Mouse (Mus musculus): ENCODE results near the gene Wwc2. TPM values are rescaled to one million over a fixed set of nuclear protein-coding genes. Genes with fewer than 3 reads are reported as not detected.

Gene Wwc2
- polyA plus RNA-seq, 1 experiment = 1.9 TPM

DNA sequence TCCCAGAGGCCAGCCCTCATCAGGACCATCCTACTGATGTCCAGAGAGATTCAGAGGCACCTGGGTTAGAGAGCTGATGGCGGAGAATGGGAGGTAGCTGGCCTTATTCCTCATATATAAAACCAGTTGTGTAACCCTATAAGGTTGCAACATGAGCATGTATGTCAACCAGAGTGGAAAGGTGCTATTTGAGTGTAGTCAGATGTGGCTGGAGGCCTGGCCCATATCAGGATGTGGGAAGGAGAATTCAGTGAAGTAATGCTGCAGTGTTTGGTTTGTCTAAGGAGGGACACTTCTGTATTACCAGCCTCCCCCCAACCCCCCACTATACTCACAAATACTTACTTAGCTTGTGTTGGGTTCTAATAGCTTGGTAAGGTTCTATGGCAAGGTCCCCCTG, 186.5 kb downstream of the Wwc2 start:
- DNase-seq (ENCODE audit: low read depth in 1 of 2, low spot score in 2 of 2) = no peak
- H3K27me3 ChIP-seq (ENCODE audit: control insufficient read depth, insufficient read depth, low read length) = no peaks in the 10 kb centered on the region
- H3K4me3 ChIP-seq (ENCODE audit: extremely low read depth, insufficient read depth, insufficient read length) = no peak overlapping the region
- H3K36me3 ChIP-seq (ENCODE audit: control insufficient read depth, insufficient read depth, low read length) = no peaks in the 10 kb centered on the region
- H3K4me1 ChIP-seq (ENCODE audit: control insufficient read depth, insufficient read depth, insufficient read length) = no peaks in the 10 kb centered on the region
- no peak overlapping the region for H3K27ac ChIP-seq (ENCODE audit: insufficient read depth, low read length)
- TF ChIP-seq POLR2A (IDR thresholded peaks at IDR 0.05; ENCODE audit: low read depth, low read length) = no peak
- TF ChIP-seq CTCF (IDR thresholded peaks at IDR 0.05; ENCODE audit: extremely low read depth, insufficient read depth, insufficient read length, insufficient replicate concordance) = no peak
- WGBS = 89% methylated on average over 1 of the region's 1 CpGs

DNA sequence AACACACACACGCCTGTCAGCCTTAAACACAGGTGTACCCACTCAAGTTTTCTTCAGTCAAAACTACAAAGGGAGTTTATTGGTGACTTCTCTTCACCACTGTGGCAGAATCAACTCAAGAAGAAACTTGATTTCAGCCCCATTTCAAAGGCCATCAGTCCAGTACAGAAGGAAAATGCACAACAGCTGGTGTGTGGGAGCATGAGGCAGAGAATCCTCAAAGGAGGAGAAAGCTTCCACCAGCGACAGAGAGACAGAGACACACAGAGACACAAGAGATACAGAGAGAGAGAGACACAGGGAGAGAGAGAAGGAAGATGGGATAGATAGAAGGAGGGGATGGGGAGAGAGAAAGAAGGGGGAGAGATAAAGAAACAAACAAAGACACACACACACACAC, 188.4 kb downstream of the Wwc2 start:
- no peak for DNase-seq (ENCODE audit: low read depth in 1 of 2, low spot score in 2 of 2)
- no peak for TF ChIP-seq CTCF (IDR thresholded peaks at IDR 0.05; ENCODE audit: extremely low read depth, insufficient read depth, insufficient read length, insufficient replicate concordance)
- no peak for TF ChIP-seq POLR2A (IDR thresholded peaks at IDR 0.05; ENCODE audit: low read depth, low read length)
- WGBS = 80% methylated on average over 2 of the region's 2 CpGs
- Histone ChIP-seq H3K27ac (ENCODE audit: insufficient read depth, low read length) (no peak overlapping the region), H3K27me3 (ENCODE audit: control insufficient read depth, insufficient read depth, low read length) (no peaks in the 10 kb centered on the region), H3K4me3 (ENCODE audit: extremely low read depth, insufficient read depth, insufficient read length) (no peak overlapping the region), H3K36me3 (ENCODE audit: control insufficient read depth, insufficient read depth, low read length) (no peaks in the 10 kb centered on the region), H3K4me1 (ENCODE audit: control insufficient read depth, insufficient read depth, insufficient read length) (no peaks in the 10 kb centered on the region)

DNA sequence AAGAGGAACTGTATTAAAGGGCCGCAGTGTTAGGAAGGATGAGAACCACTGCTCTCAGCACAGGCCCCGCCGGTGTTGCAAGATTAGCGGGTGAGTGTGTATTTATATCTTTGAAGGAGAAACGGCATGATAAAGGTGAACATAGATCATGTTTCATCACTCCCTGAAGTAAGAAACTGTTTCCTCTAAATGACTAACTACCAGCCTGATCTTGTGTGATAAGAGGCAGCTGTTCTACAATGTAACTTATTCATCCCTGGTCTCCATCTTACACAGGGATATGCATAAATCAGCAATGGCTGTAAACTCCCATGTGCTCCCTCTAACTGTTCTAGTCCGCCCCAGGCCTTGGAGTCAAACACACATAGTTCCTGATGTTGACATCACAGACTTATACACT, 191.3 kb downstream of the Wwc2 start:
- no peak for DNase-seq (ENCODE audit: low read depth in 1 of 2, low spot score in 2 of 2)
- no peak overlapping the region for H3K4me3 ChIP-seq (ENCODE audit: extremely low read depth, insufficient read depth, insufficient read length)
- 63% methylated on average over 6 of the region's 6 CpGs for WGBS
- no peaks in the 10 kb centered on the region for H3K27me3 ChIP-seq (ENCODE audit: control insufficient read depth, insufficient read depth, low read length)
- no peaks in the 10 kb centered on the region for H3K4me1 ChIP-seq (ENCODE audit: control insufficient read depth, insufficient read depth, insufficient read length)
- H3K27ac ChIP-seq (ENCODE audit: insufficient read depth, low read length) = no peak overlapping the region
- TF ChIP-seq POLR2A (IDR thresholded peaks at IDR 0.05; ENCODE audit: low read depth, low read length) (no peak), CTCF (IDR thresholded peaks at IDR 0.05; ENCODE audit: extremely low read depth, insufficient read depth, insufficient read length, insufficient replicate concordance) (no peak)
- no peaks in the 10 kb centered on the region for H3K36me3 ChIP-seq (ENCODE audit: control insufficient read depth, insufficient read depth, low read length)

DNA sequence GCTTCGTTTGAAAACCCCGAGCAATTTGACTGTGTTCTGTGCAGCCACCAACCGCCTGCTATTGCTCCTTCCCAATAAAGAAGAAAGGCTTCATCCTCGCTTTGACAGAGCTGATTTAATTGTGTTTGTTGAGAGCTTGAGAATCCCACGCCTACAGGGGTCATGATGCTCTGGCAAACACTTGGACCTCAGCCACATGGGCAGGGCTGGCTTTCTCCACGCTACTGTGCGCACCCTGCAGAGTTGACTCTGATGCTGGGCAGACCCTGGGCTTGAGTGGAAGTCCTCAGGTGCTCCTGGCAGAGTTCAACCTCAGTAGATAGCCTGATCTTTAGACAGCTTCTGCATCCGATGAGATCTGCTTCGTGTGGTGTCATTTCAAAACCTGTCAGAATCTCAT, 198.7 kb downstream of the Wwc2 start:
- WGBS = 82% methylated on average over 9 of the region's 9 CpGs
- no peak overlapping the region for H3K4me3 ChIP-seq (ENCODE audit: extremely low read depth, insufficient read depth, insufficient read length)
- no peaks in the 10 kb centered on the region for H3K36me3 ChIP-seq (ENCODE audit: control insufficient read depth, insufficient read depth, low read length)
- H3K27me3 ChIP-seq (ENCODE audit: control insufficient read depth, insufficient read depth, low read length) = no peaks in the 10 kb centered on the region
- no peak overlapping the region for H3K27ac ChIP-seq (ENCODE audit: insufficient read depth, low read length)
- no peak for TF ChIP-seq POLR2A (IDR thresholded peaks at IDR 0.05; ENCODE audit: low read depth, low read length)
- TF ChIP-seq CTCF (IDR thresholded peaks at IDR 0.05; ENCODE audit: extremely low read depth, insufficient read depth, insufficient read length, insufficient replicate concordance) = no peak
- H3K4me1 ChIP-seq (ENCODE audit: control insufficient read depth, insufficient read depth, insufficient read length) = no peaks in the 10 kb centered on the region
- no peak for DNase-seq (ENCODE audit: low read depth in 1 of 2, low spot score in 2 of 2)

DNA sequence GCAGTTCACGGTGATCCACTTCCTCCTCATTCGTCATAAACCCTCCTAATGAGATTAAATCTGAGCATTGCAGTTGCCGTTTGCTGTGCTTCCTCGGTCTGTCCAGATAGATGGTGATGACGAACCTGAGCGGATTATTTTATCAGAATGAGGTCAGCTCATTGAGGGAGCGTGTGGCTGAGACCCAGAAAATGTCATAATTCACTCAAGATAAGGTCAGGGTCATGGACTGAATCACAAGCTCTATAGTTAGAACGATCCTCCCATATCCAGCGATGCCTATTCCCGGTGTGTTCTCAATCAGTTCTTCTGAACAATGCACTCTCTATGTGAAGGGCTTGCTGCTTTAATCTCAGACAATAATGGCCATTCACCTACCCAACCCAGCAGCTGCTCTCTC, 203.0 kb downstream of the Wwc2 start:
- H3K4me1 ChIP-seq (ENCODE audit: control insufficient read depth, insufficient read depth, insufficient read length) = no peaks in the 10 kb centered on the region
- DNase-seq (ENCODE audit: low read depth in 1 of 2, low spot score in 2 of 2) = no peak
- H3K27me3 ChIP-seq (ENCODE audit: control insufficient read depth, insufficient read depth, low read length) = no peaks in the 10 kb centered on the region
- WGBS = 65% methylated on average over 10 of the region's 10 CpGs
- no peaks in the 10 kb centered on the region for H3K36me3 ChIP-seq (ENCODE audit: control insufficient read depth, insufficient read depth, low read length)
- no peak overlapping the region for H3K4me3 ChIP-seq (ENCODE audit: extremely low read depth, insufficient read depth, insufficient read length)
- H3K27ac ChIP-seq (ENCODE audit: insufficient read depth, low read length) = no peak overlapping the region
- no peak for TF ChIP-seq POLR2A (IDR thresholded peaks at IDR 0.05; ENCODE audit: low read depth, low read length)
- TF ChIP-seq CTCF (IDR thresholded peaks at IDR 0.05; ENCODE audit: extremely low read depth, insufficient read depth, insufficient read length, insufficient replicate concordance) = no peak

DNA sequence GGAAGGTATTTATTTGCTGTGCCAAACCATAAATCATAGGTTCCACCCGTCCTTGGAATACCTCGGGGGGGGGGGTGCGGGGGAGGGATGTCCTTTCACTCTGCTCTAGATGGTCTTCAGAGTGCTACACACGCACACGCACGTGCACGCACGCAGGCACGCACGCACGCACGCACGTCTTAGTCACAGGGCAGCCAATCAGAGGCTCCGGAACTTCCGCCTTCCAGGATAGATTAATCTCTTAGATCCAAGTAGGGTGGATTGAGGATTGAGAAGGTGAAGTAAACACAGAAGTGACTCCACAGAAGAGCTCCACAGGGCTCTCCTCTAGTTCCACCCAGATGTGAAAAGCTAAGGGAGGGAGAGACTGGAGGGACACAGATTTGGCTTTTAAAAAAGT, 204.4 kb downstream of the Wwc2 start:
- H3K27me3 ChIP-seq (ENCODE audit: control insufficient read depth, insufficient read depth, low read length) = no peaks in the 10 kb centered on the region
- TF ChIP-seq CTCF (IDR thresholded peaks at IDR 0.05; ENCODE audit: extremely low read depth, insufficient read depth, insufficient read length, insufficient replicate concordance) = no peak
- TF ChIP-seq POLR2A (IDR thresholded peaks at IDR 0.05; ENCODE audit: low read depth, low read length) = no peak
- no peak overlapping the region for H3K27ac ChIP-seq (ENCODE audit: insufficient read depth, low read length)
- H3K4me3 ChIP-seq (ENCODE audit: extremely low read depth, insufficient read depth, insufficient read length) = no peak overlapping the region
- 93% methylated on average over 15 of the region's 15 CpGs for WGBS
- no peaks in the 10 kb centered on the region for H3K36me3 ChIP-seq (ENCODE audit: control insufficient read depth, insufficient read depth, low read length)
- DNase-seq (ENCODE audit: low read depth in 1 of 2, low spot score in 2 of 2) = no peak
- no peaks in the 10 kb centered on the region for H3K4me1 ChIP-seq (ENCODE audit: control insufficient read depth, insufficient read depth, insufficient read length)

DNA sequence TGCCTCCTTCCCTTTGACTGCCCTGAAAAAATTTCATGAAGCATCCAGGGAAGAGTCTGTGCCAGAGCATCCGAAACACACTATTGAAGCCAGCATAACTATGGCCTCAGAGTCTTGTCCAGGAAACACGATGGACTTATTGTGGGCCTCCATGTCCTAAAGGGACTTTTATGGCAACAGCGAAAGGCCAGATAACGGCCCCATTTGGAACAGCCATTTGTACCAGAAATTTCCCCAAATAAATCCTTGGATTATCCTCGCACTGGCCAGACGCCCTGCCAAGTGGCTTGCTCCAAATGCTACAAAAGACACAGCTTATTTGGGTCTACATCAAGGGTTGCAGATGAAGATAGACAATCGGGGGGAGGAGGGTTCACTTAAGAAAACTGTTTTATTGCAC, 206.3 kb downstream of the Wwc2 start:
- no peaks in the 10 kb centered on the region for H3K27me3 ChIP-seq (ENCODE audit: control insufficient read depth, insufficient read depth, low read length)
- no peaks in the 10 kb centered on the region for H3K4me1 ChIP-seq (ENCODE audit: control insufficient read depth, insufficient read depth, insufficient read length)
- 92% methylated on average over 7 of the region's 7 CpGs for WGBS
- no peak for DNase-seq (ENCODE audit: low read depth in 1 of 2, low spot score in 2 of 2)
- no peaks in the 10 kb centered on the region for H3K36me3 ChIP-seq (ENCODE audit: control insufficient read depth, insufficient read depth, low read length)
- no peak overlapping the region for H3K27ac ChIP-seq (ENCODE audit: insufficient read depth, low read length)
- no peak overlapping the region for H3K4me3 ChIP-seq (ENCODE audit: extremely low read depth, insufficient read depth, insufficient read length)
- TF ChIP-seq CTCF (IDR thresholded peaks at IDR 0.05; ENCODE audit: extremely low read depth, insufficient read depth, insufficient read length, insufficient replicate concordance) (no peak), POLR2A (IDR thresholded peaks at IDR 0.05; ENCODE audit: low read depth, low read length) (no peak)

Measured in spleen, adult 2 months (tissue).